Mouse (Mus musculus) kidney, adult 2 months (tissue): ENCODE measurements around the gene Zranb2. TPM values are rescaled to one million over a fixed set of nuclear protein-coding genes. Genes with fewer than 3 reads are reported as not detected.
A peak's percentile ranks its signal among the peaks of the same experiment; 100 is the strongest.

Experiments
- DNase-seq: peaks from one replicate; pipeline ENCODE4 v3.0.0; 2021
- H3K27ac ChIP-seq: fragments of 200-500 bp; 2 replicates; pipeline ENCODE4 v1.5.1; 2012; ENCODE audit warnings: low read depth, low read length, control low read depth, inconsistent platforms; ENCODE audit not compliant: insufficient read depth
- H3K27me3 ChIP-seq: fragments of 200-500 bp; replicated peaks from 2 replicates; pipeline ENCODE4 v1.6.1; 2012; ENCODE audit warnings: mild to moderate bottlenecking, moderate library complexity, low read length, inconsistent platforms; ENCODE audit not compliant: control insufficient read depth, insufficient read depth
- H3K36me3 ChIP-seq: fragments of 200-500 bp; 2 replicates; pipeline ENCODE4 v1.6.1; 2012; ENCODE audit warnings: mild to moderate bottlenecking, moderate library complexity, low read length, inconsistent platforms; ENCODE audit not compliant: control insufficient read depth, insufficient read depth
- H3K4me1 ChIP-seq: fragments of 200-500 bp; 2 replicates; pipeline ENCODE4 v1.6.1; 2011; ENCODE audit warnings: low read length; ENCODE audit not compliant: control insufficient read depth, insufficient read depth
- H3K4me3 ChIP-seq: fragments of 200-500 bp; 2 replicates; pipeline ENCODE4 v1.5.1; 2011; ENCODE audit warnings: mild to moderate bottlenecking, low read depth, low read length, control low read depth; ENCODE audit not compliant: insufficient read depth
- CTCF ChIP-seq: fragments of 200-500 bp; conservative IDR thresholded peaks from 2 replicates; pipeline ENCODE4 v1.5.1; 2011; ENCODE audit warnings: low read depth, mild to moderate bottlenecking, control low read depth, low read length, moderate library complexity, mixed read lengths; ENCODE audit not compliant: insufficient read depth, insufficient read length
- POLR2A ChIP-seq: fragments of 200-500 bp; IDR thresholded peaks from one replicate; pipeline ENCODE4 v1.6.1; 2011; ENCODE audit warnings: low read depth, low read length, control low read depth
- WGBS: fragments of 180-500 bp; shearing (Covaris S2); methylation state at CpG from one replicate; pipeline ENCODE4 v1.1.7; 2018; 5-methylcytosine and 5-hydroxymethylcytosine counted together
- polyA plus RNA-seq: library from polyadenylated mRNA; depleted of rRNA; stranded (reverse); fragments of >200 nt; gene quantifications from 2 replicates; pipeline ENCODE4 v1.2.3, GENCODE M21; 2012; rRNA removed

Zranb2 gene
- polyA plus RNA-seq = 6.8 and 10.2 TPM in 2 replicates

DNA sequence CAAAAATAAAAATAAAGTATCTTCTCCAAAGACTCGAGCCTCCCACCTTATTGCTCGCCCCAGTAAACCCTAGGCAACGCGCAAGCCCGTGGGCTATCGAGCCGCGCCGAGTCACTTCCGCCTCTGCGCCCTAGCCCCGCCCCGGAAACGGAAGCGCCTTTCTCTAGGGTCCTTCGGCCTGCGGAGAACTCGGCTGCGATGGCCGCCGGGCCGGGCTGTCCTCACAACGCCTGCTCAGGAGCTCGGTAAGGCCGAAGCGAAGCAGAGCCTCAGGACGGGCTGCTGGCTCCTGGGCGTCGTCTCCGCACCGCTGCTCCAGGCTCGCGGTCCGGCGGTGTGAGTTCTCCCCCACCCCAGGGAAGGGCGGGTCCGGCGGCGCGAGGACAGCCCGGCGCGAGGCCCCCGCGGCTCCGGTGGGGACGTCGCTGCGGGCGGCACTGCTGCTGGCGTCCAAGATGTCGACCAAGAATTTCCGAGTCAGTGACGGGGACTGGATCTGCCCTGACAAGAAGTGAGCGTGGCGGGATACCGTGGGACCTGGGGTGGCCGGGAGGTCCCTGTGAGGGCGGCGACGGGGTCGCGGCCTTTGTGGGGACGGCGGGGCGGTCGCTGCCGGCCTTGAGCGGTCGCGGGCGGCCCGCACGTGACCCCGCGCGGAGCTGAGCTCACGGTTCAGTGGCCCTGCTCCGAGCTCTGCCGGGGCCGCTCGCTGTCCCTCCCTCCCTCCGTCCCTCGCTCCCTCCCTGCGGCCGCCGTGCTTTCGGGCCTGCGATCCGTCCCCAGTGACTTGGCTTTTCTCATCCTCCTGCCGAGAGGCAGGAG is at the start of gene Zranb2:
Gene Zranb2 (plus strand): TSS at position 197 of the 822 bp plus-strand sequence.
- WGBS = under 1% methylated on average over 88 of the region's 91 CpGs
- Histone ChIP-seq H3K27ac (peak within 1 kb of the TSS; percentile 99), H3K4me3 (peak within 1 kb of the TSS; percentile 64), H3K4me1 (no peaks in the 10 kb centered on the region), H3K36me3 (peaks cover 3% of the 10 kb centered on the region), H3K27me3 (no peaks in the 10 kb centered on the region)
- DNase-seq = peak; percentile 95
- TF ChIP-seq POLR2A (peak; percentile 30), CTCF (no peak)

DNA sequence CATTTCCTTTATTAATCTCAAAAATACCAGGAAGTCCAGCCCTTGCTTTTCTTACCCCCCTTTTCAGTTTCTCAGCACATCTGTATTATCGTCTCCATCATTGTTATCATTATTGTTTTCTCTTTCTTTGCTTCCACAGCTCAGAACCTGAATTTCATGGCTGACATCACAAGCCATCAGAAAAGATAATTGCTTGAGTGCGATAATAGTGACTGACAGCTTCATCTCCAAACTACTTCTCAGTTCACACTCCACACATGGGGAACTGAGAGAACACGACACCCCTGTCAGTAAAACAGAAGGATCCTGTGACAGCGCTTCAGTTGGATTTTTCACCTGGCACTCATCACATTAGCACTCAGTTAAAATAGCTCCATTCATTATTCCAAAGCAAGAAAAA is 41.9 kb upstream of the Zranb2 start:
- H3K27me3 ChIP-seq = no peaks in the 10 kb centered on the region
- WGBS = 44% methylated on average over 4 of the region's 4 CpGs
- no peak overlapping the region for H3K4me3 ChIP-seq
- H3K4me1 ChIP-seq = no peaks in the 10 kb centered on the region
- H3K27ac ChIP-seq = no peak overlapping the region
- no peak for TF ChIP-seq POLR2A
- TF ChIP-seq CTCF = no peak
- H3K36me3 ChIP-seq = no peaks in the 10 kb centered on the region
- no peak for DNase-seq

DNA sequence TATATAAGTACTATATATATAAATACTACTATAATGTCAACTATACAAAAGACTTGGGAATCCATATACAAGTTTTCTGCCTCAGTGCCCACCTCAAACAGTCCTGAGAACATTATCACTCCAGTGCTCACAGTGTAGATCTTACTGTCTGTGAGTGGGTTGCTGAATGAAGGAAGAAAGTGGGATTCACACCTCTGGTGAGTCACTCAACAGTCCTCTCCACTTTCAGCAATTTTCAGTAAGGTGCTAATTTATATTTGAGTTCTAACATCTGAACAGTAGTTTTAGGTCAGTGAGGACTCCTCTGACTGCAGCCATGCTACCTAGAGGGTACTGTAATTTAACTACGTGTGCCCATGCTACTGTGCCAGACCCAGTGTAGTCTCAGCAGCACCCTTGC is 31.7 kb upstream of the Zranb2 start:
- no peaks in the 10 kb centered on the region for H3K36me3 ChIP-seq
- no peaks in the 10 kb centered on the region for H3K4me1 ChIP-seq
- H3K27me3 ChIP-seq = no peaks in the 10 kb centered on the region; the same call in 1 of the 2 replicates
- H3K27ac ChIP-seq = no peak overlapping the region
- 65% methylated on average over 1 of the region's 1 CpGs for WGBS
- TF ChIP-seq POLR2A = no peak
- TF ChIP-seq CTCF = no peak
- no peak overlapping the region for H3K4me3 ChIP-seq
- no peak for DNase-seq

DNA sequence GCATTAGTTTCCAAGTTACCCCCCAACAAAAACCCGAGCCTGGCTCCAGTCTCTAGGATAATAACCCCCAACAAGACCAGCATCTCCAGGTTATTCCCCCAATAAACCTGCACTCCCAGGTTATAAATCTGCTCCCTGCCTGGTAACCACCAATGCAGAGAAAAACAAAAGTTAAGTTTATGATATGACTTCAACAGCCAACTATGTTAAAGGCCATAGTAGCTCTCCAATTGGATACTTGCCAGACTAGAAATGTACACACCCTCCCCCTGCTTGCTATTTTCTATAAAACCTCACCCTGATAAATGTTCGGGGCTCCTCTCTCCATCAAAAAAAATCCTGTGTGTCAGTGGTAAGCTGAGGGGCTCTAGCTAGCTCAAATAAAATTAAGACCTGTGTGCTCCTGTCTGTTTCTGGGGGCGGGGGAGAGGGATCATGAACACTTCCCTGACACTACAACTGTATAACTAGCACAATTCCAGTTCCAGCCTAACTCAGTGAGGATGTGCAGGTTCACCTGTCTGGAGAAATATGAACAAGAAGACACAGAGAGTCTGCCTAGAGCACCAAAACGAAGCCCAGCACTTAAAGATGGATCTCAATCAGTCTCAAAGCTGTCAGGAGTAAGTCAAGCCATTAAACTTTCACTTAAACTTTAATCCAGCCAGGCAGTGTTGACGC is 19.7 kb upstream of the Zranb2 start:
- no peaks in the 10 kb centered on the region for H3K4me1 ChIP-seq
- no peak for DNase-seq
- TF ChIP-seq CTCF = no peak
- TF ChIP-seq POLR2A = no peak

DNA sequence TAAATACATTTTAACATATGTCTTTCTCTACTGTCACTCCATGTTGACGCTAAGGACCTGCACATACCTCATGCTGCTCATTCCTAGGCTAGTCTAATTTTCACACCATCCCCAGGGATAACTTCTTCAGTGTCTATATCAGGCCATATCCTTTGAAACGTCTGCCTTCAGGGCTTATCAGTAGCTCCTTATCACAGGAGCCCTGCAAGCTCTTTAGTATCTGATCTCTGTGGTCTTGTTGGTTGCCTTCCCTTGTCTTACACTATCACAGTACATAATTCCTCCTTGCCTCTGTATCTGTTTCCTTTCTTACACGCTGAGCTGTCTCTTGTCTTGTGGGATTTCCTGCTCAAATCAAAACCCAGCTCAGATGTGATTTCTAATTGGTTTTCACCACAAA is 17.5 kb upstream of the Zranb2 start:
- Histone ChIP-seq H3K27ac (no peak overlapping the region), H3K4me1 (no peaks in the 10 kb centered on the region), H3K36me3 (no peaks in the 10 kb centered on the region), H3K4me3 (no peak overlapping the region), H3K27me3 (no peaks in the 10 kb centered on the region)
- no peak for DNase-seq
- WGBS = 47% methylated on average over 3 of the region's 3 CpGs
- TF ChIP-seq POLR2A (no peak), CTCF (no peak)

More for the DNA sequence above, 19.7 kb upstream of the Zranb2 start:
- 51% methylated on average over 5 of the region's 5 CpGs for WGBS
- Histone ChIP-seq H3K36me3 (no peaks in the 10 kb centered on the region), H3K4me3 (no peak overlapping the region), H3K27me3 (no peaks in the 10 kb centered on the region), H3K27ac (no peak overlapping the region)

DNA sequence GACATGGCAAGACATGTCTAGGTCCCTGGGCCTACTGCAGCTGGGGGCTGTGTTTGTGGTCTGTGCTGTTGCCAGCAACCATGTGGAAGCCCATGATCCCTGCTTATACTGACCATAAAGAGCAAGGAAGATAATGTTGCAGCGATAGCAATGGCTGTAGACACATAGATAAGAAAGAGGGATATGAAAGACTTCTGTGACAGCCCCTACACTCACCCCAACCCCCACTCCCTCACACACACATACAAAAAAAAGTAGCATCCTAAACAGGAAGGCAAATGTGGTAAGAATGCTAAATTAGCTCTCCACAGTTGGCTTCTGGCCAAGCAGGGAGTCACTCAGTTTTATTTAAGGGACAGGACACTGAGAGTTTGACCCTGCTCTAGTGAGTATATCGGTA is 16.0 kb upstream of the Zranb2 start:
- TF ChIP-seq CTCF = no peak
- TF ChIP-seq POLR2A = no peak
- Histone ChIP-seq H3K36me3 (no peaks in the 10 kb centered on the region), H3K4me3 (no peak overlapping the region), H3K4me1 (no peaks in the 10 kb centered on the region), H3K27ac (no peak overlapping the region), H3K27me3 (no peaks in the 10 kb centered on the region)
- 48% methylated on average over 2 of the region's 2 CpGs for WGBS
- DNase-seq = no peak

DNA sequence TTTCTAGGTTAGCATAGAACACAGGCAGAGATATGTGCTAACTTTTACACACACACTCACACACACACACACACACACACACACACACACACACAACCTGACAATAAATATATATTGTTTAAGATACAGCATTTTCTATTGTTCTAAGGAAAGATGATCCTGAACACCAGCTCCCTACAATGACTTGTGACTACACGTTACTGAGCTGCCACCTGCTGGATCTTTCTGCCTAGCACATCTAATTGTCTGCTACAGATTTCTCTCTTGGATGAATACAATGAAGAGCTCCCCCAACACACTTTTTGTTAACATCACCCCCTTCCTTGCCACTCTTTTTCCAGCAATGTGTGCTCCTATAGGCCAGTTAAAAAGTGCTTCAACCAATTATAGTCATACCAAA is 13.5 kb upstream of the Zranb2 start:
- WGBS = 0% methylated on average over 1 of the region's 1 CpGs
- no peak overlapping the region for H3K27ac ChIP-seq
- no peaks in the 10 kb centered on the region for H3K27me3 ChIP-seq
- no peaks in the 10 kb centered on the region for H3K4me1 ChIP-seq
- no peak overlapping the region for H3K4me3 ChIP-seq
- DNase-seq = peak; percentile 46
- TF ChIP-seq CTCF = peak; percentile 42
- TF ChIP-seq POLR2A = no peak
- H3K36me3 ChIP-seq = no peaks in the 10 kb centered on the region
